Mouse (Mus musculus) lung, embryonic 14.5 days (tissue): ENCODE measurements around the gene Ctns. TPM values are rescaled to one million over a fixed set of nuclear protein-coding genes. Genes with fewer than 3 reads are reported as not detected.

Experiments
- ATAC-seq: fragments of 200-750 bp; cut with Nextera tagmentation; 2 replicates; pipeline ENCODE4 v1.8.0; 2017; ENCODE audit warnings: mild to moderate bottlenecking, moderate TSS enrichment, moderate library complexity; ENCODE audit not compliant: insufficient read depth
- DNase-seq: peaks from one replicate; pipeline ENCODE4 v3.0.0-alpha.2; 2015
- H3K27ac ChIP-seq: fragments of 300-500 bp; sonication (generic); 2 replicates; pipeline ENCODE4 v1.5.1; 2014; ENCODE audit warnings: low read depth, mild to moderate bottlenecking, moderate library complexity
- H3K27me3 ChIP-seq: fragments of 300-500 bp; sonication (generic); 2 replicates; pipeline ENCODE4 v1.6.1; 2014; ENCODE audit warnings: low read length, control low read depth; ENCODE audit not compliant: insufficient read depth
- H3K36me3 ChIP-seq: fragments of 300-500 bp; sonication (generic); 2 replicates; pipeline ENCODE4 v1.6.1; 2014; ENCODE audit warnings: control low read depth; ENCODE audit not compliant: insufficient read depth
- H3K4me1 ChIP-seq: fragments of 300-500 bp; sonication (generic); 2 replicates; pipeline ENCODE4 v1.6.1; 2014; ENCODE audit warnings: antibody characterized with exemption, control low read depth; ENCODE audit not compliant: insufficient read depth
- H3K4me2 ChIP-seq: fragments of 300-500 bp; sonication (generic); 2 replicates; pipeline ENCODE4 v1.6.1; 2014; ENCODE audit warnings: mild to moderate bottlenecking
- H3K4me3 ChIP-seq: fragments of 300-500 bp; sonication (generic); 2 replicates; pipeline ENCODE4 v1.5.1; 2014; ENCODE audit warnings: low read depth, low read length
- H3K9ac ChIP-seq: fragments of 300-500 bp; sonication (generic); 2 replicates; pipeline ENCODE4 v1.6.1; 2014
- H3K9me3 ChIP-seq: fragments of 300-500 bp; sonication (generic); 2 replicates; pipeline ENCODE4 v1.6.1; 2016; ENCODE audit warnings: low read depth, low read length, control low read depth
- CTCF ChIP-seq: IDR thresholded peaks from 2 replicates; pipeline ENCODE4 v1.5.1; 2016; ENCODE audit warnings: antibody characterized with exemption, low read depth
- WGBS: fragments of 180-500 bp; shearing (Covaris S2); extraction: QIAGEN DNeasy Blood & Tissue Kit; methylation state at CpG from one replicate; pipeline ENCODE4 v1.1.7; 2014; 5-methylcytosine and 5-hydroxymethylcytosine counted together
- polyA plus RNA-seq: library from polyadenylated mRNA; unstranded; fragments of >200 nt; fragmentation: Nextera tagmentation; extraction: Ambion mirVana; gene quantifications from 2 replicates; pipeline ENCODE4 v1.2.1, GENCODE M21; 2014

Gene Ctns
- polyA plus RNA-seq, 1 experiment from 2014 or later, result 11.4 TPM

GRCm38 (mm10) chr11:73176186-73176585 is 22.7 kb downstream of the Ctns start:
- no peak for TF ChIP-seq CTCF
- Histone ChIP-seq H3K4me2 (peak overlapping the region; percentile 76), H3K9ac (peak overlapping the region; percentile 93), H3K9me3 (no peaks in the 10 kb centered on the region), H3K27me3 (no peaks in the 10 kb centered on the region), H3K4me3 (peak overlapping the region; percentile 96), H3K4me1 (peaks cover 15% of the 10 kb centered on the region; the same call in 1 of the 2 replicates), H3K36me3 (peaks cover 33% of the 10 kb centered on the region), H3K27ac (peak overlapping the region; percentile 87)
- no peak for DNase-seq
- no peak for ATAC-seq
- under 1% methylated on average over 15 of the region's 15 CpGs for WGBS

DNA sequence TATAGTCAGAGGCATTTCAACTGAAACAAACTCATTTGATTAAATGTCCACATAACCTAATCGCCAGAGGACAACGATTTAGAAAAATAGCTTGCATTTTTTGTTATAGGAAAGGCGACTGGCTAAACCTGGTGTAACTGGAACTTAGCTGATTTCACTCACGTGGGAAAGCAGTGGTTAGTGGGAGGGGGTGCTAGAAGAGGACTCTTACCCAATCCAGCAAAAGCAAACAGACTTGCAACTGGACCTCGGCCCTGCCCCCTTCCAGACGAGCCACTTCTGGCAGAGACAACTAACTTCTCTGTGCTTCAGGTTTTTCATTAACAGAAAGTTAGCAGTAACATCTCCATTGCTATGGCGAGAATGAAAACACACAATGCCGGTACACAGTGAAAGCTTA is 23.2 kb downstream of the Ctns start:
- peak overlapping the region; percentile 96 for H3K4me3 ChIP-seq
- peak overlapping the region; percentile 87 for H3K27ac ChIP-seq
- TF ChIP-seq CTCF, result no peak
- H3K36me3 ChIP-seq, result peaks cover 34% of the 10 kb centered on the region
- peak; percentile 71 for DNase-seq
- no peak for ATAC-seq
- no peaks in the 10 kb centered on the region for H3K27me3 ChIP-seq
- H3K4me2 ChIP-seq, result peak overlapping the region; percentile 76
- peak overlapping the region; percentile 93 for H3K9ac ChIP-seq
- WGBS, result 25% methylated on average over 8 of the region's 8 CpGs
- peaks cover 15% of the 10 kb centered on the region; the same call in 1 of the 2 replicates for H3K4me1 ChIP-seq
- H3K9me3 ChIP-seq, result no peaks in the 10 kb centered on the region

GRCm38 (mm10) chr11:73172186-73172585 is 26.7 kb downstream of the Ctns start:
- H3K9me3 ChIP-seq, result no peaks in the 10 kb centered on the region
- peak overlapping the region; percentile 9; the same call in 1 of the 2 replicates for H3K9ac ChIP-seq
- ATAC-seq (no peak), DNase-seq (peak; percentile 85)
- peaks cover 28% of the 10 kb centered on the region for H3K36me3 ChIP-seq
- WGBS, result 29% methylated on average over 5 of the region's 5 CpGs
- peak overlapping the region; percentile 32; the same call in 1 of the 2 replicates for H3K4me2 ChIP-seq
- peak overlapping the region; percentile 65; the same call in 1 of the 2 replicates for H3K27ac ChIP-seq
- TF ChIP-seq CTCF, result no peak
- no peaks in the 10 kb centered on the region for H3K27me3 ChIP-seq
- H3K4me1 ChIP-seq, result peaks cover 15% of the 10 kb centered on the region; the same call in 1 of the 2 replicates
- H3K4me3 ChIP-seq, result no peak overlapping the region

GRCm38 (mm10) chr11:73169231-73169630 is 29.6 kb downstream of the Ctns start:
- H3K27ac ChIP-seq, result no peak overlapping the region
- 40% methylated on average over 4 of the region's 4 CpGs for WGBS
- DNase-seq, result peak; percentile 81
- H3K4me1 ChIP-seq, result peaks cover 13% of the 10 kb centered on the region; the same call in 1 of the 2 replicates
- H3K9me3 ChIP-seq, result no peaks in the 10 kb centered on the region
- ATAC-seq, result peak; percentile 26; the same call in 1 of the 2 replicates
- peaks cover 24% of the 10 kb centered on the region for H3K36me3 ChIP-seq
- no peak overlapping the region for H3K4me3 ChIP-seq
- peak; percentile 80 for TF ChIP-seq CTCF
- H3K9ac ChIP-seq, result no peak overlapping the region
- no peak overlapping the region for H3K4me2 ChIP-seq
- H3K27me3 ChIP-seq, result no peaks in the 10 kb centered on the region

GRCm38 (mm10) chr11:73168576-73168975 is 30.3 kb downstream of the Ctns start:
- ATAC-seq (no peak), DNase-seq (no peak)
- no peak for TF ChIP-seq CTCF
- H3K4me1 ChIP-seq, result peaks cover 13% of the 10 kb centered on the region; the same call in 1 of the 2 replicates
- no peaks in the 10 kb centered on the region for H3K9me3 ChIP-seq
- H3K9ac ChIP-seq, result no peak overlapping the region
- peaks cover 19% of the 10 kb centered on the region for H3K36me3 ChIP-seq
- H3K27me3 ChIP-seq, result no peaks in the 10 kb centered on the region
- H3K4me2 ChIP-seq, result no peak overlapping the region
- H3K27ac ChIP-seq, result no peak overlapping the region
- H3K4me3 ChIP-seq, result no peak overlapping the region
- 72% methylated on average over 6 of the region's 6 CpGs for WGBS

GRCm38 (mm10) chr11:73168071-73168470 is 30.8 kb downstream of the Ctns start:
- H3K27ac ChIP-seq, result no peak overlapping the region
- no peak for TF ChIP-seq CTCF
- no peak overlapping the region for H3K4me2 ChIP-seq
- no peak overlapping the region for H3K4me3 ChIP-seq
- no peak for DNase-seq
- H3K9me3 ChIP-seq, result no peaks in the 10 kb centered on the region
- H3K36me3 ChIP-seq, result peaks cover 15% of the 10 kb centered on the region
- no peak for ATAC-seq
- H3K27me3 ChIP-seq, result no peaks in the 10 kb centered on the region
- H3K4me1 ChIP-seq, result peaks cover 13% of the 10 kb centered on the region; the same call in 1 of the 2 replicates
- WGBS, result 78% methylated on average over 8 of the region's 8 CpGs
- H3K9ac ChIP-seq, result no peak overlapping the region

DNA sequence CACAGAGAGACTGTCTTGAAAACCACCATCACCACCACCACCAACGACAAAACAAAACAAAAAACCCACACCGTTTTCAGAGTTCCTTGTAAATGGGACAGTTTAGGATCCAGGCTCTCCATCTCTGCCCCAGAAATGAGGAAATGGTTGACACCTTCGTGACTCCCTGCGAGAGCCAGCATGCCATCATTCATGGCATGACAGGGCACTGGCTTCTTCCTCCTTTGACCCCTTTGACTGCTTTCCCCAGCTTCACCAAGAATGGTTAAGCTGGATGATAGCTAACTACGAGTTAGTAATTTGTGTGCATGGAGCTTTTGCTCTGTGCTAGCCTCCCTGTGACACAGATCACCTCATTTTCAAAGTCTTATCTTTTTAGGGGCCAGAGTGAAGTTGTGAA is 36.6 kb downstream of the Ctns start:
- WGBS, result 47% methylated on average over 5 of the region's 5 CpGs
- Histone ChIP-seq H3K27me3 (peaks cover 24% of the 10 kb centered on the region), H3K4me2 (no peak overlapping the region), H3K4me3 (no peak overlapping the region), H3K36me3 (no peaks in the 10 kb centered on the region), H3K9ac (no peak overlapping the region), H3K9me3 (no peaks in the 10 kb centered on the region), H3K4me1 (peaks cover 6% of the 10 kb centered on the region), H3K27ac (no peak overlapping the region)
- no peak for TF ChIP-seq CTCF
- DNase-seq (no peak), ATAC-seq (no peak)
